Mouse (Mus musculus): ENCODE data around the gene Fscn1. TPM values are rescaled to one million over a fixed set of nuclear protein-coding genes. Genes with fewer than 3 reads are reported as not detected.

Fscn1 gene
- polyA plus RNA-seq, 1 experiment from 2014 or later, result 728 TPM

DNA sequence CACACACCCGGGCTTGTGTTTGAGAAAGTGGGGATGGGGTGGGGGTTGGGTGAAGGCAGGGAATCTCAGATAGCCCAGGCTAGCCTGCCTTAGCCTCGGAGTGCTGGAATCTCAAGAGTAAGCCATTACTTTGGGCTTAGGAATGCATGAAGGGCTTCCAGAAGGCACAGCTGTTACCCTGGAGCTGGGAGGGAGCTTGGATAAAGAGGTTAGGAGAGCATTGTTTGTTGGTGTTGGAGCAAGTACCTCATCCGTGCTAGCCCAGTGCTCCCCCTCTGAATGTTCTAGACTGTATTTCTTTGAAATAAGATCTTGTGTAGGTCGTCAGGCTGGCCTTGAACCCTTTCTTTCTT is 30.8 kb upstream of the Fscn1 start:
- 19% methylated on average over 4 of the region's 4 CpGs for WGBS
- no peak for DNase-seq (ENCODE audit: low spot score)
- ATAC-seq (replicated peaks; ENCODE audit: low FRiP score), result no peak
- H3K27ac ChIP-seq (ENCODE audit: low read depth, low read length), result no peak overlapping the region
- H3K9ac ChIP-seq (ENCODE audit: low read length), result peak overlapping the region; percentile 56
- peak overlapping the region; percentile 56 for H3K4me2 ChIP-seq (ENCODE audit: low read depth, low read length, severe bottlenecking)
- no peaks in the 10 kb centered on the region for H3K36me3 ChIP-seq (ENCODE audit: control insufficient read depth, insufficient read depth, low read length)
- no peaks in the 10 kb centered on the region; the same call in 1 of the 2 replicates for H3K27me3 ChIP-seq (ENCODE audit: control insufficient read depth, insufficient read depth, low read length)
- H3K4me1 ChIP-seq (replicated peaks; ENCODE audit: control insufficient read depth, insufficient read depth, low read length), result peaks cover 3% of the 10 kb centered on the region; the same call in 1 of the 2 replicates
- peak overlapping the region; percentile 24 for H3K4me3 ChIP-seq (ENCODE audit: low read depth, low read length)
- H3K9me3 ChIP-seq (ENCODE audit: control insufficient read depth, low read length), result no peaks in the 10 kb centered on the region

GRCm38 (mm10) chr5:142931241-142931745 is 28.9 kb upstream of the Fscn1 start:
- H3K9ac ChIP-seq (ENCODE audit: low read length), result no peak overlapping the region
- H3K36me3 ChIP-seq (ENCODE audit: control insufficient read depth, insufficient read depth, low read length), result no peaks in the 10 kb centered on the region
- H3K4me2 ChIP-seq (ENCODE audit: low read depth, low read length, severe bottlenecking), result no peak overlapping the region
- 89% methylated on average over 9 of the region's 9 CpGs for WGBS
- H3K27me3 ChIP-seq (ENCODE audit: control insufficient read depth, insufficient read depth, low read length), result no peaks in the 10 kb centered on the region; the same call in 1 of the 2 replicates
- H3K9me3 ChIP-seq (ENCODE audit: control insufficient read depth, low read length), result no peaks in the 10 kb centered on the region
- H3K4me3 ChIP-seq (ENCODE audit: low read depth, low read length), result no peak overlapping the region
- ATAC-seq (replicated peaks; ENCODE audit: low FRiP score), result no peak
- peaks cover 8% of the 10 kb centered on the region for H3K4me1 ChIP-seq (replicated peaks; ENCODE audit: control insufficient read depth, insufficient read depth, low read length)
- no peak for DNase-seq (ENCODE audit: low spot score)
- H3K27ac ChIP-seq (ENCODE audit: low read depth, low read length), result no peak overlapping the region

DNA sequence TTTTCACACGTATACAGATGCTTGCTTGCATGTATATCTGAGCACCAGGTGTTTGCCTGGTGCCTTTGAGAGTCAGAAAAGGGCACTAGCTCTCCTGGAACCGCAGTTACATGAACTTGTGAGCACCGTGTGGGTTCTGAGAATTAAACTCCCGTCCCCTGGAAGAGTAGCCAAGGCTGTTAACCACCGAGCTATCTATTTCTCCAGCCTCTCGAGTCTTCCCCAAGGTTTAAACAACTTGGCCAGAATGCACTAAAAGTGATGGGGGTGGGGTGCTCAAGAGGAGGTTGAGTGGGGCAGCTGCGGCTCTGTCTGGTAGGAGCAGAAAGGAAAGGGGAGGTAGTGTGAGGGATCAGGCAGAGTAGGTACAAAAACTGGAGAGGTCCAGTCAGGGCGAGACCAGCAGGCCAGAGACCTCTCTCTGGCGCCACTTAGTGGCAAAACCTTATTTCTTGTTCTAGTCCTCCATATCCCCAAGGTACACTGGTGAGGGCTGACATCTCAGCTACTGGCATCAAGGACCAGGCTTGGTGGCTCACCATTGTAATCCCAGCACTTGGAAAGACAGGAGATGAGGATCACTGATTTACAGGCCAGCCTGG is 28.0 kb upstream of the Fscn1 start:
- no peaks in the 10 kb centered on the region; the same call in 1 of the 2 replicates for H3K27me3 ChIP-seq (ENCODE audit: control insufficient read depth, insufficient read depth, low read length)
- DNase-seq (ENCODE audit: low spot score) (peak; percentile 77), ATAC-seq (replicated peaks; ENCODE audit: low FRiP score) (no peak)
- H3K9me3 ChIP-seq (ENCODE audit: control insufficient read depth, low read length), result no peaks in the 10 kb centered on the region
- WGBS, result 25% methylated on average over 9 of the region's 9 CpGs
- H3K4me2 ChIP-seq (ENCODE audit: low read depth, low read length, severe bottlenecking), result peak overlapping the region; percentile 18; the same call in 1 of the 2 replicates
- H3K9ac ChIP-seq (ENCODE audit: low read length), result no peak overlapping the region
- no peak overlapping the region for H3K27ac ChIP-seq (ENCODE audit: low read depth, low read length)
- H3K4me1 ChIP-seq (replicated peaks; ENCODE audit: control insufficient read depth, insufficient read depth, low read length), result peaks cover 10% of the 10 kb centered on the region
- no peaks in the 10 kb centered on the region for H3K36me3 ChIP-seq (ENCODE audit: control insufficient read depth, insufficient read depth, low read length)
- no peak overlapping the region for H3K4me3 ChIP-seq (ENCODE audit: low read depth, low read length)

GRCm38 (mm10) chr5:142932731-142933130 is 27.4 kb upstream of the Fscn1 start:
- no peaks in the 10 kb centered on the region for H3K9me3 ChIP-seq (ENCODE audit: control insufficient read depth, low read length)
- H3K27ac ChIP-seq (ENCODE audit: low read depth, low read length), result no peak overlapping the region
- H3K4me2 ChIP-seq (ENCODE audit: low read depth, low read length, severe bottlenecking), result no peak overlapping the region
- peaks cover 10% of the 10 kb centered on the region for H3K4me1 ChIP-seq (replicated peaks; ENCODE audit: control insufficient read depth, insufficient read depth, low read length)
- H3K27me3 ChIP-seq (ENCODE audit: control insufficient read depth, insufficient read depth, low read length), result no peaks in the 10 kb centered on the region; the same call in 1 of the 2 replicates
- ATAC-seq (replicated peaks; ENCODE audit: low FRiP score) (no peak), DNase-seq (ENCODE audit: low spot score) (no peak)
- H3K4me3 ChIP-seq (ENCODE audit: low read depth, low read length), result no peak overlapping the region
- no peaks in the 10 kb centered on the region for H3K36me3 ChIP-seq (ENCODE audit: control insufficient read depth, insufficient read depth, low read length)
- H3K9ac ChIP-seq (ENCODE audit: low read length), result no peak overlapping the region
- 81% methylated on average over 8 of the region's 8 CpGs for WGBS

DNA sequence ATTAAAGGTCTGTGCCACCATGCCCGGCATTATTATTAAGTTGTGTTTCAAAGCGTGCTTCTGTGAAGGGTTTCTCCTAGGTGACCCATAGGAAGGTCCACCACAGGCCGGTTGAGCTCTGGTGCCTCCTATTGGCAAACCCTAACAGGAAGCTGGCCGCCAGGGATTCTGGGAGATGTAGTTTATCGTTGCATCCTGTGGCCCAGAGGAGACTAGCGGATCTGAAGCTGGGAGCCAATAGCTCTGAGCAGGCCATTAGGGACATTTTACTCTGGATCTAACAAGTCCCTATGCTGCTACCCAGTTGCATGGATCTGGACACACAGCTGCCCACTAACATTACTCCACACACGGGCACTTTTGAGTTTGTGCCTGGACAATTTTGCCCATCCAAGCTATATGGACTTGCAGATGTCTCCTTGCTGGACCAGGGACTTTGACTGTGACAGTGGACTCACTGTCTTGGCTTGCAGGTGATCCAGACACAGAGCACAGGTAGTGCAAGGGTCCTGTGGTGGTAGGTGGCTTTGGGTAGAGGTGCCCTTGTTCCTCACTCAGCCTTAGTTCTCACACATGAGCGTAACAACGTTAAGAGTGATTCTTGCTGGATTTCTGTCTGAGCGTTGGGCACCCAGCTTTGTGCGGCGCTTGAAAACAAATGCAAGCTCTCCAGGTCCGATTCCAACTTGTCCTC is 24.4 kb upstream of the Fscn1 start:
- H3K4me1 ChIP-seq (replicated peaks; ENCODE audit: control insufficient read depth, insufficient read depth, low read length), result peaks cover 10% of the 10 kb centered on the region
- H3K27me3 ChIP-seq (ENCODE audit: control insufficient read depth, insufficient read depth, low read length), result no peaks in the 10 kb centered on the region
- ATAC-seq (replicated peaks; ENCODE audit: low FRiP score) (peak; percentile 85), DNase-seq (ENCODE audit: low spot score) (peak; percentile 88)
- H3K9me3 ChIP-seq (ENCODE audit: control insufficient read depth, low read length), result no peaks in the 10 kb centered on the region
- H3K4me3 ChIP-seq (ENCODE audit: low read depth, low read length), result 0 out of 2 replicates have a peak overlapping the region, but pooled peaks have one; percentile 7
- 16% methylated on average over 13 of the region's 13 CpGs for WGBS
- H3K4me2 ChIP-seq (ENCODE audit: low read depth, low read length, severe bottlenecking), result peak overlapping the region; percentile 41; the same call in 1 of the 2 replicates
- no peaks in the 10 kb centered on the region for H3K36me3 ChIP-seq (ENCODE audit: control insufficient read depth, insufficient read depth, low read length)
- peak overlapping the region; percentile 43; the same call in 1 of the 2 replicates for H3K9ac ChIP-seq (ENCODE audit: low read length)
- H3K27ac ChIP-seq (ENCODE audit: low read depth, low read length), result no peak overlapping the region

DNA sequence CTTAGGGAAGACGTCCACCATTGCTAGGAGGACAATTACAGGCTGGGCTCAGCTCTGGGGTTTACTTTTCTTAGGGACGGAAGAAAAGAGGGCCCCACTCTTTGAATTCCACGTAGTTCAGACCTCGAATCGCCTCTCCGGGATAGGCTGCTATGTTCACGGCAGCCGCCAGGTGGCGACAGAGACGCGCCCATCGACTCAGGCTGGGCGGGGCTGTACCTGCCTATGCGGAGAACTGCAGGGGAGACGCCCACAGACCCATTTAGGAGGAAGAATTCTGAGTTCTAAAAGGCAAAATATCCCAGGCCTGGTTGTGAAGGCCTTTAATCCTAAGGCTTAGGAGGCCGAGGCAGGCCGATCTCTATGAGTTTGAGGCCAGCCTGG is 23.8 kb upstream of the Fscn1 start:
- H3K27ac ChIP-seq (ENCODE audit: low read depth, low read length), result no peak overlapping the region
- WGBS, result 4% methylated on average over 17 of the region's 17 CpGs
- ATAC-seq (replicated peaks; ENCODE audit: low FRiP score), result peak; percentile 44
- H3K36me3 ChIP-seq (ENCODE audit: control insufficient read depth, insufficient read depth, low read length), result no peaks in the 10 kb centered on the region
- H3K4me1 ChIP-seq (replicated peaks; ENCODE audit: control insufficient read depth, insufficient read depth, low read length), result peaks cover 10% of the 10 kb centered on the region
- 0 out of 2 replicates have a peak overlapping the region, but pooled peaks have one; percentile 7 for H3K4me3 ChIP-seq (ENCODE audit: low read depth, low read length)
- H3K9me3 ChIP-seq (ENCODE audit: control insufficient read depth, low read length), result no peaks in the 10 kb centered on the region
- peak; percentile 92 for DNase-seq (ENCODE audit: low spot score)
- H3K9ac ChIP-seq (ENCODE audit: low read length), result peak overlapping the region; percentile 43; the same call in 1 of the 2 replicates
- no peaks in the 10 kb centered on the region for H3K27me3 ChIP-seq (ENCODE audit: control insufficient read depth, insufficient read depth, low read length)
- peak overlapping the region; percentile 41; the same call in 1 of the 2 replicates for H3K4me2 ChIP-seq (ENCODE audit: low read depth, low read length, severe bottlenecking)

GRCm38 (mm10) chr5:142937956-142938727 is 22.0 kb upstream of the Fscn1 start:
- Histone ChIP-seq H3K27me3 (ENCODE audit: control insufficient read depth, insufficient read depth, low read length) (no peaks in the 10 kb centered on the region), H3K36me3 (ENCODE audit: control insufficient read depth, insufficient read depth, low read length) (no peaks in the 10 kb centered on the region), H3K9me3 (ENCODE audit: control insufficient read depth, low read length) (no peaks in the 10 kb centered on the region), H3K27ac (ENCODE audit: low read depth, low read length) (no peak overlapping the region), H3K4me1 (replicated peaks; ENCODE audit: control insufficient read depth, insufficient read depth, low read length) (peaks cover 6% of the 10 kb centered on the region), H3K9ac (ENCODE audit: low read length) (no peak overlapping the region), H3K4me3 (ENCODE audit: low read depth, low read length) (no peak overlapping the region), H3K4me2 (ENCODE audit: low read depth, low read length, severe bottlenecking) (no peak overlapping the region)
- ATAC-seq (replicated peaks; ENCODE audit: low FRiP score), result no peak
- peak; percentile 58 for DNase-seq (ENCODE audit: low spot score)
- 39% methylated on average over 19 of the region's 19 CpGs for WGBS

- WGBS, result 74% methylated on average over 2 of the region's 2 CpGs
- no peak for ATAC-seq (replicated peaks; ENCODE audit: low FRiP score)
- H3K36me3 ChIP-seq (ENCODE audit: control insufficient read depth, insufficient read depth, low read length), result no peaks in the 10 kb centered on the region
Observed at GRCm38 (mm10) chr5:142940393-142940792, 19.8 kb upstream of the Fscn1 start.

More at GRCm38 (mm10) chr5:142940393-142940792, 19.8 kb upstream of the Fscn1 start:
- H3K4me1 ChIP-seq (replicated peaks; ENCODE audit: control insufficient read depth, insufficient read depth, low read length), result peaks cover 6% of the 10 kb centered on the region
- H3K9me3 ChIP-seq (ENCODE audit: control insufficient read depth, low read length), result no peaks in the 10 kb centered on the region
- no peak for DNase-seq (ENCODE audit: low spot score)
- no peaks in the 10 kb centered on the region for H3K27me3 ChIP-seq (ENCODE audit: control insufficient read depth, insufficient read depth, low read length)
- no peak overlapping the region for H3K4me2 ChIP-seq (ENCODE audit: low read depth, low read length, severe bottlenecking)
- H3K27ac ChIP-seq (ENCODE audit: low read depth, low read length), result no peak overlapping the region
- H3K9ac ChIP-seq (ENCODE audit: low read length), result no peak overlapping the region
- no peak overlapping the region for H3K4me3 ChIP-seq (ENCODE audit: low read depth, low read length)
